Mouse (Mus musculus) lung, adult 2 months (tissue): Measurements from ENCODE around the gene Eid1. TPM values are rescaled to one million over a fixed set of nuclear protein-coding genes. Genes with fewer than 3 reads are reported as not detected.

Experiments used
- DNase-seq: peaks from one replicate; pipeline ENCODE4 v3.0.0; 2022
- H3K4me1 ChIP-seq: fragments of 200-500 bp; 2 replicates; pipeline ENCODE4 v1.6.1; 2011; ENCODE audit warnings: low read length; ENCODE audit not compliant: control insufficient read depth, insufficient read depth
- H3K4me3 ChIP-seq: fragments of 200-500 bp; replicated peaks from 2 replicates; pipeline ENCODE3; 2011; ENCODE audit warnings: low read depth, mild to moderate bottlenecking, control low read depth, low read length; ENCODE audit errors: extremely low read depth
- CTCF ChIP-seq: fragments of 200-500 bp; IDR thresholded peaks from 2 replicates; pipeline ENCODE4 v1.5.1; 2011; ENCODE audit warnings: mild to moderate bottlenecking, low read length, control low read depth; ENCODE audit not compliant: insufficient read depth
- POLR2A ChIP-seq: fragments of 200-500 bp; IDR thresholded peaks from 2 replicates; pipeline ENCODE4 v1.6.1; 2011; ENCODE audit warnings: low read depth, mild to moderate bottlenecking, control low read depth, low read length, borderline replicate concordance; ENCODE audit errors: extremely low read depth
- WGBS: fragments of 180-500 bp; shearing (Covaris S2); methylation state at CpG from one replicate; pipeline ENCODE4 v1.1.7; 2018; 5-methylcytosine and 5-hydroxymethylcytosine counted together
- polyA plus RNA-seq: library from polyadenylated mRNA; depleted of rRNA; stranded (reverse); fragments of >200 nt; gene quantifications from 2 replicates; pipeline ENCODE4 v1.2.3, GENCODE M21; 2012; rRNA removed

Eid1 gene
- polyA plus RNA-seq: 23.2 and 27.4 TPM in 2 replicates

DNA sequence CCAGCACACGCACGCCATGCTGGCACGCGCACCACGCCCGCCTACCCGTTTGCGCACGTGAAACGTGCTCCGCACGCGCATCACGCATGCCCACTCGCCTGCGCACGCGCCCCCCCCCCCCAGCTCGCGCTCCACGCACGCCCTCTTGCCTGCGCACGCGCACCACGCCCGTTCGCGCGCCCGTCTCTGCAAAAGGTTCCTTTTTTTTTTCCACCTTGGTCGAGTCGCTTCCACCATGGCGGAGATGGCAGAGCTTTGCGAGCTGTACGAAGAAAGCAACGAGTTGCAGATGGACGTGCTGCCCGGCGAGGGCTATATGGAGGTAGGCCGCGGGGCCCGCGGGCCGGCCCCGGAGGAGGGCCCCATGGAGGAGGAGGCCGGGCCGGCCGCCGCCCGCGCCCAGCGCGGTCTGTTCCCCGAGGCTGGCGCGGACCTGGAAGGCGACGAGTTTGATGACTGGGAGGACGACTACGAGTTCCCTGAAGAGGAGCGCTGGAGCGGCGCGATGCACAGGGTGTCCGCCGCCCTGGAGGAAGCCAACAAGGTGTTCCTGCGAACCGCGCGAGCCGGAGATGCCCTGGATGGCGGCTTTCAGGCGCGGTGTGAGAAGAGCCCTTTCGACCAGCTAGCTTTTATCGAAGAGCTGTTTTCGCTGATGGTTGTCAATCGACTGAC is at the start of gene Eid1:
Gene Eid1 (plus strand): TSS at position 139 of the 675 bp plus-strand sequence.
- under 1% methylated on average over 64 of the region's 79 CpGs for WGBS
- Histone ChIP-seq H3K4me3 (peak within 1 kb of the TSS; percentile 98), H3K4me1 (no peaks in the 10 kb centered on the region; the same call in 1 of the 2 replicates)
- peak; percentile 73 for DNase-seq
- no peak for TF ChIP-seq CTCF
- TF ChIP-seq POLR2A: peak; percentile 66; the same call in 1 of the 2 replicates

DNA sequence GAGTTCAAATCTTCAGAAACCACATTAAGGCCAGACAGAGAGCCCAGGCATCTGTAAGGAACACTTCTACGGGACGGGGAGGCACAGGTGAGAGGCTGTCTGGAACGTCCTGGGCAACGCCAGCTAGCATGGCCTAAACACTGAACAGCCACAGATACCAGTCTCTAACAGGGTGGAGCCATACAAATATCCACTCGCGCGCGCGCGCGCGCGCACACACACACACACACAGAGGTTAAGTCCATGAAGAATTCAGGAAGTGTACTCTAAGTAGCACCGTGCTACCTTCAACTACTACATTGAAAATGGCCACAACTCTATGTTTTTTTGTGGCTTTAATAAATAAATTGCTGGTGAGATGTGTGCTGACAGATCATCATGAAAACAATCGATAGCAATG is 49.7 kb upstream of the Eid1 start:
- H3K4me3 ChIP-seq: no peak overlapping the region
- WGBS: 91% methylated on average over 15 of the region's 15 CpGs
- no peak for DNase-seq
- H3K4me1 ChIP-seq: no peaks in the 10 kb centered on the region
- TF ChIP-seq CTCF (no peak), POLR2A (no peak)

DNA sequence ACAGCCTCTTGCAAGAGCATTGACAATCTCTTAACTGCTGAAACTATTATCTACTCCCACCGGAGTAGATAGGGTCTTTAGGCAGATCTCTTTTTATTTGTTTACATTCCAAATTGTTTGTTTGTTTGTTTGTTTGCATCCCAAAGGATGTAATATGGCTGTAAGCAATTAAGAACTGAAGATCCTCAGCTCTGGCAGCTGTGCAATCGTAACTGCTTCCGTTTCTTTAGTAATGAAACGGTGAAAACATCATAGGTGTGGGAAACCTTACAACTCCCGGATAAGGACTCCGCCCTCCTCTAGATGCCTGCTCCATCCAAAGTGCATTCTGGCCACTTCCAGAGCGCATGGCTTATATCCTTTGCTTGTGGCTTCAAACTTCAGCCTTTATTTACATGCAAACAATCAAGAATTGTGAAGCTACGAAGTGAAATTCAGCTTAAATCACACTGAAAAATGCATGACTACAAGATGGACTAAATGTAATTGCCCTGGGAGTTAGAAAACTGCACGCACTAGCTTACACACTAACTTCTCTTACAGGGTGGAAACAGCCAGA is 48.7 kb upstream of the Eid1 start:
- WGBS: 5% methylated on average over 9 of the region's 9 CpGs
- TF ChIP-seq POLR2A: no peak
- no peak for TF ChIP-seq CTCF
- H3K4me3 ChIP-seq: peak overlapping the region; percentile 86
- DNase-seq: no peak
- no peaks in the 10 kb centered on the region for H3K4me1 ChIP-seq

DNA sequence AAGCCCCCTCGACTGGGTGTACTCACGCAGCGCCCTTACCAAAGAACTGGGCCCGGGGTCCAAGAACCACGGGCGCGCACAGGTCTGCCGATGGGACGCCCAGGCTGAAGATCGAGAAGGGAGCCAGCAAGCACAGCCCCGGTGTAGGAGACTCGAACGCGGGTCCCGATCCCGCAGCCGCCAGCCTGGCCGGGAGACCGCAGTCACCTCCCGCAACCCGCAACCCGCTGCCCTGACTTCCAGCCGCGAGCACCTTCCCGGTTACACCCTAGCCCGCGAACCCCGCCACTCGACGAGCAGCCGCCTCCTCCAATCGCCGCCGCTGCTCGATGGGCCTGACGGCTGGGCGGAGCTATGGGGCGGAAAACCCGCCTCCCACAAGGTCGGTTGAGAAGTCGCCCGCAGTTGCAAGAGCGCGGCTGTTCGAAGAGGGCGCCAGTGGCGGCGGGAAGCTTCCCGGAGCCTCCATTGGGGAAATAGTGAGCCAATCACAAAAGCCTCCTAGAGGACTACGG is 48.0 kb upstream of the Eid1 start, which contains the start of gene Cep152:
Gene Cep152 (minus strand): TSS at position 277 of the 515 bp plus-strand sequence.
- DNase-seq: peak; percentile 97
- TF ChIP-seq POLR2A (peak; percentile 44; the same call in 1 of the 2 replicates), CTCF (no peak)
- under 1% methylated on average over 50 of the region's 50 CpGs for WGBS
- Histone ChIP-seq H3K4me3 (peak within 1 kb of the TSS; percentile 86), H3K4me1 (no peaks in the 10 kb centered on the region)

DNA sequence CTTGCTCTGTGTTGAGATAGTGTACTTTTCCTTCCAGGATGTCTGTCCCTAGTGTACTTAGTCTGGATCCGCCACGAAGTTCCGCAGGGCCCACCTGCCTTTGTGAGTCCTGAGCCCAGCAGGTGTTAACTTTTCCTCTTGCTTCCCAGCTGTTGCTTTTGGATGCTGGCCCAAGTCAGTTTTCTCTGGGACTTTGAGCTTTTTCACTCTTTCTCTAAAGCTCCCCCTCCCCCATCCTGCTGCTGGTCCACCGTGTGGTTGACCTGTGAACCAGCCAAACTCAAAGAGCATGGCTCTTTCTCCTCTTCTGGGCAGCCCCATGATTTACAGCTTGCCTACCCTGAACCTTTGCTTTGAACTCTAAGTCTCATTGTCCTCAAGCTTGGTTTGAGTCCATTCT is 46.4 kb upstream of the Eid1 start:
- WGBS: 82% methylated on average over 4 of the region's 4 CpGs
- DNase-seq: no peak
- TF ChIP-seq POLR2A (no peak), CTCF (no peak)
- H3K4me3 ChIP-seq: no peak overlapping the region
- H3K4me1 ChIP-seq: no peaks in the 10 kb centered on the region

DNA sequence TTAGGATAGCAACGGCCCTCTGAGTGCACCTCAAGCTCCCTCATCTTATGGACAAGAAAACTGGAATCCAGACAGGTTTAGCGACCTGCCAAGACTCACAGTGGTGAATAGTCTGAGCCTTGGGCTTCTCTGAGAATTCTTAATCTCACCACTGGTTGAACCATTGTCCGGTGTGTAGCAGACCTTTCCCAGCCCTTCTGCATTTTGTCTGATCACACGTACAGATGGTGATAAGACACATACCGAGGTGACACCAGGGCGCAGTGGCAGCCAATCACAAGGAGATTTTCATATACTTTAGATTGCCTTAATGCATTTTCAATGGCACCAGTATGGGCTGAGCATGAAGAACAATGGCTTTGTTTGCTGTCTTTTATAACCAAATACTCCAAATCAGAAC is 44.4 kb upstream of the Eid1 start:
- no peak for DNase-seq
- TF ChIP-seq POLR2A (no peak), CTCF (no peak)
- no peaks in the 10 kb centered on the region for H3K4me1 ChIP-seq
- 57% methylated on average over 6 of the region's 6 CpGs for WGBS
- no peak overlapping the region for H3K4me3 ChIP-seq

DNA sequence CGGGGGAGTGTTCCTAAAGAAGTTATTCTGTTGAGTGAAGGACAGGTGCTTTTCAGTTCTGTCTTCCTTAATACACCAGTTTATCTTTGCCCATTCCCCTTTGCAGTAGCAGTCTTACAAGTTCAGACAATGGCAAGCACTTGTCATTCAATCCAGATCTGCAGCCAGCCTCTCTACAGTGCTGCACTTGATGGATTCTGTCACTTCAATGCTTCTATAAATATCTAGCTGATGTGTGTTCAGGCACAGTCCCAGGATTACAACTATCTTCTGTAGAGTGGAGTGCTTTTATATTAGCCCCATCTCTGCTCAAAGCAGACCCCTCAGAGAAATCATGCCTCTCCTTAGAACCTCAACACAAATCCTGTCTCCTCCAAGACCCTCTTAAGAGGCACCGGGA is 42.9 kb upstream of the Eid1 start:
- DNase-seq: no peak
- no peak overlapping the region for H3K4me3 ChIP-seq
- no peak for TF ChIP-seq CTCF
- 91% methylated on average over 2 of the region's 2 CpGs for WGBS
- no peaks in the 10 kb centered on the region for H3K4me1 ChIP-seq

DNA sequence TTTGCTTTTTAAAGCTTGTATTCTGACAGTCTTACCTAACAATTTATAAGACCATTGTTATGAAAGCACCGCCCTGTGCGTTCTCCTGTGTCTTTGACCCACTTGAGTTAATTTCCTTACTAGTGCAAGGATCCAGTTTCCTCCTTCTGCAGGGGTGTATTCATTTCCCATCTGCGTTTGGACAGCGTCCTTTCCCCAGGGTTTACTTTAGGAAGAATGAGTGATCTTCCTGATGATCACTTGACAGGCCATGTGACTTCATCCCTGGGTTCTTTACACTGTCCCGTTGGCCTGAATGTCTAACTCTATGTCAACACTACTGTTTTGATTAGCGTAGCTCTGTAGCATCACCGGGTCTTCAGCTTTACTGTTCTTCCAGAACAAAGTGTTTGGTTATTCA is 35.6 kb upstream of the Eid1 start:
- H3K4me3 ChIP-seq: no peak overlapping the region
- DNase-seq: no peak
- 37% methylated on average over 7 of the region's 7 CpGs for WGBS
- H3K4me1 ChIP-seq: no peaks in the 10 kb centered on the region
- TF ChIP-seq CTCF (no peak), POLR2A (no peak)

DNA sequence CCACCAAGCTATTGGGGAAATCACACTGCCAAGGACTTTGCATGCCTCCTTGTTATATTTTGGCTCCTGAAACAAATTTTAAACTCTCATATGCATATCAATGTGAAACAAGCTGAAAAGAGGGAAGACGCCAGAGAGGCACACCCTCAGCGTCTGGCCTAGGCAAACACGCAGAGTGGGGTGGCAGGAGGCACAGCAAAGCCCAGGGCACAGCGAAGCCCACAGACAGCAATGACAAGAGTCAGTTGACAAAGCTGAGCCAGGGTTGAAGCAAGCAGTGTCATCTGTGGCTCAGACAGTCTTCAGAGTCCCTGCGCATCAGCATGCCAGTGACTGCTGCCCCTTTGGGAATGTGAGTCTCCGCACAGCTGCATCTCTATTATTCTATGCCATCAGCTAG is 28.0 kb upstream of the Eid1 start:
- TF ChIP-seq POLR2A: no peak
- 85% methylated on average over 6 of the region's 6 CpGs for WGBS
- no peak for DNase-seq
- Histone ChIP-seq H3K4me3 (no peak overlapping the region), H3K4me1 (no peaks in the 10 kb centered on the region)

DNA sequence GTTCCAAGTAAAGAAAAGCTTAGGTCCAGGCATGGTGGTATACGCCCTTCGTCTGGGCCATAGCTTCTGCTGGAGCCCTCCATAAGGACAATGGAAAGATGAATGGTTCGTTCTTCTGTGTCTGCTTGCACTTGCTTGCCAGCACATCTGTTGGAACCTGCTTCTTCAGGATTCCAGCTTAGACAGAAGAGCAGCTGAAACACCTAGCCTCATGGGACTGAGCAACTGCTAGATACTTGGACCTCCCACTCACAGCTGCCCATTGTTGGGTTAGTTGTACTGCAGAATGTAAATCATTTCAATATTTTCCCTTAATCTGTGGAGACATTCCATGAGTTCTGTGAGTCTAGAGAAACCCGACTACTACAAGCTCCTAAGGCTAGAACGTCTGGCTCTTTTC is 22.9 kb upstream of the Eid1 start:
- 0 out of 2 replicates have a peak, but pooled peaks cover 4% of the 10 kb centered on the region for H3K4me1 ChIP-seq
- no peak for DNase-seq
- TF ChIP-seq POLR2A (no peak), CTCF (no peak)
- H3K4me3 ChIP-seq: no peak overlapping the region
- 87% methylated on average over 5 of the region's 5 CpGs for WGBS
